Comparison of ENCODE assay signal across 8 mouse cellular contexts in the genomic region with DNA sequence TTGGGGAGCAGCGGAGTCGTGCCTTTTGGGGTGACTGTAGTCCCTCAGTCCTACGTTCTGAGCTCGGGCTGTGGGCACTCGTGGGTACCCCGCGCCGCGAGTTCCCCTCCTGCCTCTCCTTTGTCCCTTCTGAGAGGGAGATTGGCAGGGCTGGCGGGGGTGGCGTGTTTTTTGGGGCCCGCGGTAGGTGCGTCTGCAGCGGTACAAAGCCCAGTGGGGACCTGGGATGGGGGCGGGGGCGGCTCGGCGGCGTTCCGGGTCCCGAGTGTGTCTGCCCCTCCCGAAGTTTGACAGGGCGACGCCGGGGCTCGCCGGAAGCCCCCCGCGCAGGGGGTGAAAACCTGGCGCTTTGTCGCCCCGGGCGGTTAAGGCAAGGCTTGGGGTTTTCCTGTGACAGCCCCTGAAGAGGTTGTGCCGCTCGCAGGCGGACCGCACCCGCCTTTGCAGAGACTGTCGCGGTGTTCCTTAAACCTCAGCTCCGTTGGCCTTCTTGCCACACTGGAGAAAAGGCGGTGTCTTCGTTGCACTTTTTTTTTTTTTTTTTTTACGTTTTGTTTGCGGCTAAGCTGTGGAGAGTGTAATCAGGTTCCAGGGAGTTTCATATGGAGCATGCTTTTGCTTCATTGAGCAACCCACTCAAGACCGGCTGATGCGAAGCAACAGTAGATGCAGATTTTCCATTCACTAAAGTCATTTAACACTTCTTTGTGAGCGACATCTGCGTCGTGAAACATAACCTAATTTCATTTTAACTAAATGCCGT. TPM values are rescaled to one million over a fixed set of nuclear protein-coding genes. Genes with fewer than 3 reads are reported as not detected.
A peak's percentile ranks its signal among the peaks of the same experiment; 100 is the strongest.
DNase-seq lines count a peak whose midpoint lies in the region; ATAC-seq lines count a peak whose summit lies in the region.

No protein-coding gene starts in this region.

- H3K9ac ChIP-seq in embryonic facial prominence, embryonic 12.5 days = peak overlapping the region; percentile 93
- H3K9ac ChIP-seq in heart, embryonic 12.5 days = peak overlapping the region; percentile 96
- peak overlapping the region; percentile 91 for H3K9ac ChIP-seq in kidney, embryonic 15.5 days
- peak overlapping the region; percentile 71 for H3K9ac ChIP-seq in lung, embryonic 15.5 days
- H3K9ac ChIP-seq in neural tube, embryonic 15.5 days (replicated peaks) = peak overlapping the region; percentile 98

- peak; percentile 75 to 77 for DNase-seq in B cell, adult 2 months
- DNase-seq in adrenal gland, adult 18-20 months (ENCODE audit: low spot score in 2 of 2) = peak; percentile 46 to 50
- DNase-seq in thymus, postnatal 0 days (ENCODE audit: low spot score) = peak; percentile 93

- H3K36me3 ChIP-seq in embryonic facial prominence, embryonic 12.5 days = no peaks in the 10 kb centered on the region
- no peaks in the 10 kb centered on the region for H3K36me3 ChIP-seq in heart, embryonic 12.5 days
- H3K36me3 ChIP-seq in kidney, embryonic 15.5 days = no peaks in the 10 kb centered on the region
- H3K36me3 ChIP-seq in lung, embryonic 15.5 days = no peaks in the 10 kb centered on the region
- H3K36me3 ChIP-seq in neural tube, embryonic 15.5 days = no peaks in the 10 kb centered on the region

- peak overlapping the region; percentile 97 for H3K4me3 ChIP-seq in embryonic facial prominence, embryonic 12.5 days
- peak overlapping the region; percentile 86 for H3K4me3 ChIP-seq in heart, embryonic 12.5 days
- peak overlapping the region; percentile 90 for H3K4me3 ChIP-seq in kidney, embryonic 15.5 days (replicated peaks)
- peak overlapping the region; percentile 87 for H3K4me3 ChIP-seq in lung, embryonic 15.5 days
- H3K4me3 ChIP-seq in neural tube, embryonic 15.5 days (replicated peaks) = peak overlapping the region; percentile 97

- under 1% methylated on average over 50 of the region's 52 CpGs for WGBS in embryonic facial prominence, embryonic 12.5 days
- WGBS in heart, embryonic 12.5 days = under 1% methylated on average over 52 of the region's 52 CpGs
- under 1% methylated on average over 52 of the region's 52 CpGs for WGBS in kidney, embryonic 15.5 days
- WGBS in lung, embryonic 15.5 days = under 1% methylated on average over 52 of the region's 52 CpGs
- WGBS in neural tube, embryonic 15.5 days = under 1% methylated on average over 52 of the region's 52 CpGs

- H3K27ac ChIP-seq in embryonic facial prominence, embryonic 12.5 days = peak overlapping the region; percentile 84
- peak overlapping the region; percentile 95 for H3K27ac ChIP-seq in heart, embryonic 12.5 days (ENCODE audit: poor library complexity, severe bottlenecking)
- H3K27ac ChIP-seq in kidney, embryonic 15.5 days = peak overlapping the region; percentile 89
- H3K27ac ChIP-seq in lung, embryonic 15.5 days = peak overlapping the region; percentile 90
- peak overlapping the region; percentile 95 for H3K27ac ChIP-seq in neural tube, embryonic 15.5 days (replicated peaks)

- no peaks in the 10 kb centered on the region for H3K9me3 ChIP-seq in embryonic facial prominence, embryonic 12.5 days
- H3K9me3 ChIP-seq in heart, embryonic 12.5 days (replicated peaks) = no peaks in the 10 kb centered on the region
- H3K9me3 ChIP-seq in kidney, embryonic 15.5 days (replicated peaks) = no peaks in the 10 kb centered on the region
- no peaks in the 10 kb centered on the region for H3K9me3 ChIP-seq in lung, embryonic 15.5 days
- no peaks in the 10 kb centered on the region for H3K9me3 ChIP-seq in neural tube, embryonic 15.5 days (replicated peaks)

- peaks cover 8% of the 10 kb centered on the region; the same call in 1 of the 2 replicates for H3K4me1 ChIP-seq in embryonic facial prominence, embryonic 12.5 days
- H3K4me1 ChIP-seq in heart, embryonic 12.5 days (replicated peaks) = peaks cover 33% of the 10 kb centered on the region
- peaks cover 17% of the 10 kb centered on the region for H3K4me1 ChIP-seq in kidney, embryonic 15.5 days
- peaks cover 14% of the 10 kb centered on the region for H3K4me1 ChIP-seq in lung, embryonic 15.5 days
- peaks cover 19% of the 10 kb centered on the region for H3K4me1 ChIP-seq in neural tube, embryonic 15.5 days

- no peak for ATAC-seq in embryonic facial prominence, embryonic 12.5 days (ENCODE audit: insufficient number of reproducible peaks, insufficient read depth, low FRiP score, low TSS enrichment)
- no peak for ATAC-seq in heart, embryonic 12.5 days (ENCODE audit: insufficient number of reproducible peaks, low FRiP score)
- ATAC-seq in kidney, embryonic 15.5 days (replicated peaks; ENCODE audit: low FRiP score) = peak; percentile 25
- peak; percentile 15; the same call in 1 of the 2 replicates for ATAC-seq in lung, embryonic 15.5 days (ENCODE audit: borderline replicate concordance, extremely low read depth, low FRiP score, low TSS enrichment)
- ATAC-seq in neural tube, embryonic 15.5 days (ENCODE audit: low FRiP score) = peak; percentile 75

- H3K27me3 ChIP-seq in embryonic facial prominence, embryonic 12.5 days = no peaks in the 10 kb centered on the region
- H3K27me3 ChIP-seq in heart, embryonic 12.5 days (replicated peaks) = no peaks in the 10 kb centered on the region
- H3K27me3 ChIP-seq in kidney, embryonic 15.5 days = no peaks in the 10 kb centered on the region
- H3K27me3 ChIP-seq in lung, embryonic 15.5 days = no peaks in the 10 kb centered on the region
- no peaks in the 10 kb centered on the region for H3K27me3 ChIP-seq in neural tube, embryonic 15.5 days (replicated peaks)

- H3K4me2 ChIP-seq in embryonic facial prominence, embryonic 12.5 days (replicated peaks) = peak overlapping the region; percentile 66
- H3K4me2 ChIP-seq in heart, embryonic 12.5 days = peak overlapping the region; percentile 71
- peak overlapping the region; percentile 88 for H3K4me2 ChIP-seq in kidney, embryonic 15.5 days
- H3K4me2 ChIP-seq in lung, embryonic 15.5 days = peak overlapping the region; percentile 75
- peak overlapping the region; percentile 71 for H3K4me2 ChIP-seq in neural tube, embryonic 15.5 days

RNA-seq across cellular contexts. Expression of gene Osbpl8, which starts 0.8 kb away (rescaled TPM):
- total RNA-seq in adrenal gland, adult 18-20 months (2021) = 10 to 100 TPM; 23.2 to 23.7 TPM
- 15.7 and 16.2 TPM in 2 replicates for polyA plus RNA-seq in embryonic facial prominence, embryonic 12.5 days (2016; fragmentation: Nextera tagmentation; extraction: Ambion mirVana)
- 35.3 and 37.0 TPM in 2 replicates for polyA plus RNA-seq in heart, embryonic 12.5 days (2016; fragmentation: Nextera tagmentation; extraction: Ambion mirVana)
- polyA plus RNA-seq in kidney, embryonic 15.5 days (2015; fragmentation: Nextera tagmentation; extraction: Ambion mirVana) = 9.0 and 9.6 TPM in 2 replicates
- 9.5 and 10.5 TPM in 2 replicates for polyA plus RNA-seq in lung, embryonic 15.5 days (2015; fragmentation: Nextera tagmentation; extraction: Ambion mirVana)
- polyA plus RNA-seq in neural tube, embryonic 15.5 days (2015; fragmentation: Nextera tagmentation; extraction: Ambion mirVana) = 14.1 and 16.0 TPM in 2 replicates
- 28.1 and 35.3 TPM in 2 replicates for polyA plus RNA-seq in thymus, postnatal 0 days (2015; fragmentation: Nextera tagmentation; extraction: Ambion mirVana)

Comparison
In these comparisons a context has a peak if more than half of its experiments do, and no peak if none do; other contexts are left out.
1. ATAC-seq: peak in kidney, embryonic 15.5 days (single experiment), lung, embryonic 15.5 days (single experiment) and neural tube, embryonic 15.5 days (single experiment); none in embryonic facial prominence, embryonic 12.5 days (single experiment) and heart, embryonic 12.5 days (single experiment).
2. Peak in every context shown above with its lines, with median percentiles within 50 percentile points of each other: DNase-seq, H3K27ac ChIP-seq, H3K4me2 ChIP-seq, H3K4me3 ChIP-seq and H3K9ac ChIP-seq.